Mouse (Mus musculus): ENCODE measurements at regions not wholly inside any gene's neighbourhood (a gene's known extent, or its start where the extent isn't known, plus 50 kb on each side); places are given as distances from the start of the nearest gene placed in this dataset.

DNA sequence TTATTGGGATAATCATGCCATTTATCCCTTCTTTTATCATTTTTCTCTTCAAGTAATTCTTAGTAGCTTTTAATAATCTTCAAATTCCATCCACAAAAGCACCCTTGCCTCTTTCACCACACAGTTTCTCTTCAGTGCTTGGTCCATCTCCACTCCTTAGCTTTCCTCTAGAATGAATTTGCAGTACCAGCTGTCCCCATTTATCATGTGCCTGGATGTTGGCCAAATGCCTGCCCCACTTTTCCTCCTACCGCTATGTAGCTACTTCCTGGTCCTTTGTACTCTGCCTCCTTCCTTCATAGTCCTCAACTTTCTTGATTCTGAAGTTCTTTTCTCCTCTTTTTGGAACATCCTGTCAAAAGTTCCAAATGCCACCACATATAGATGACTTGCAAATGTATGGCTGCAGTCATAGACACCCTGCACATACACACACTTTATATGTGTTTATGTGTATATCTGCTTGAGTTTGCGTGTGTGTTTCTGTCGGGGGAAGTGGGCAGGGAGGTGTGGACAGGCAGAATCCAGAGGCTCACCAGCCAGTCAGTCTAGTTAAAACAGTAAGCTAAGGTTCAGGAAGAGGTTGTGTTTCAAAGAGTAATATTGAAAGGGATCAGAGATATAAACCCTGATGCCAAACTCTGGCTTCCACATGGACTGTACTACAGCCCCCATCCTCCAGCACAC, 106.1 kb upstream of the Itga4 start:
- no peak overlapping the region for H3K4me3 ChIP-seq (replicated peaks in 1 of 3; ENCODE audit: low read depth in 2 of 3, low read length in 2 of 3, poor library complexity in 1 of 3)

DNA sequence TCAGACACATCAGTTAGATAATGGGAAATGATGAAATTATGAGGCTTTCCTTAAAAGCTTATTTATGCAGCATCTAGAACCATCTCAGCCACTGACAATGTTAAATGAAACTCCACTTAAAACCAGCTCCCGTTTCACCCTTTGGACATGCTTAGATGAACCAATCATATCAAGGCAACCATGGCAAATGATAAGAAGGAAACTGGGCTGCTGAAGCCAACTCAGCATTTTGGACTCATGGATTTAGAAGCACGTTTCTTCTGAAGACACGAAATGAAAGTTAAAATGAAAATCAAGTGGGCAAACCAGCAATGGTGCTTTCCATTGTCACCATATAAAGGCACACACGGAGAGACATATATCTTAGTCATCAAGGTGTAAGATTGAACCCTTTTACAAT, 103.6 kb upstream of the Itga4 start:
- Histone ChIP-seq H3K9me3 (replicated peaks; ENCODE audit: low read length) (no peaks in the 10 kb centered on the region), H3K4me2 (ENCODE audit: insufficient read depth, low read depth, poor library complexity, severe bottlenecking) (peak overlapping the region; percentile 59; the same call in 1 of the 2 replicates), H3K36me3 (replicated peaks in 1 of 2; ENCODE audit: control insufficient read depth in 1 of 2, insufficient read depth in 1 of 2, low read length in 1 of 2) (no peaks in the 10 kb centered on the region), H3K27ac (ENCODE audit: insufficient read depth, low read depth) (no peak overlapping the region), H3K9ac (ENCODE audit: insufficient read depth, low read depth) (peak overlapping the region; percentile 29), H3K4me3 (replicated peaks in 1 of 3; ENCODE audit: low read depth in 2 of 3, low read length in 2 of 3, poor library complexity in 1 of 3) (no peak overlapping the region), H3K27me3 (replicated peaks) (no peaks in the 10 kb centered on the region), H3K4me1 (ENCODE audit: control insufficient read depth in 1 of 2, insufficient read depth in 2 of 2) (peaks cover 0 to 5% of the 10 kb centered on the region in 2 experiments; a peak in 2 of 4 replicates), H3K79me2 (replicated peaks; ENCODE audit: control insufficient read depth, extremely low read depth, insufficient read depth, poor library complexity, severe bottlenecking) (no peaks in the 10 kb centered on the region)
- dilution Hi-C loops (cut with MboI; ENCODE audit: extremely low pct_ligation_motif_present, extremely low pct_unique_long_range_greater_than_20kb, low sequenced_read_pairs): no loop called here
- TF ChIP-seq ETS1 (conservative IDR thresholded peaks at IDR 0.05; ENCODE audit: low read depth, low read length): peak; percentile 12; the same call in 1 of the 2 replicates
- peak; percentile 81 for TF ChIP-seq MAFK (IDR thresholded peaks at IDR 0.05; ENCODE audit: insufficient replicate concordance, low read length)
- 0 out of 2 replicates have a peak, but pooled peaks have one; percentile 25 for TF ChIP-seq MAX (IDR thresholded peaks at IDR 0.05; ENCODE audit: low read length)
- peak; percentile 40; the same call in 1 of the 2 replicates for TF ChIP-seq BHLHE40 (IDR thresholded peaks at IDR 0.05; ENCODE audit: low read depth, low read length)
- no peak for TF ChIP-seq IRF4 (IDR thresholded peaks at IDR 0.05; ENCODE audit: low read depth, low read length)
- no peak for TF ChIP-seq RAD21 (IDR thresholded peaks at IDR 0.05; ENCODE audit: low read depth, low read length)
- in situ Hi-C loops (cut with MboI; ENCODE audit: low pct_ligation_motif_present, low pct_unique_long_range_greater_than_20kb, low sequenced_read_pairs): no loop called here
- no peak for DNase-seq (ENCODE audit: extremely low read depth)

More for the DNA sequence above, 106.1 kb upstream of the Itga4 start:
- no peak for DNase-seq (ENCODE audit: extremely low read depth)
- Histone ChIP-seq H3K9me3 (replicated peaks; ENCODE audit: low read length) (no peaks in the 10 kb centered on the region), H3K4me1 (ENCODE audit: control insufficient read depth in 1 of 2, insufficient read depth in 2 of 2) (peaks cover 0 to 5% of the 10 kb centered on the region in 2 experiments; a peak in 2 of 4 replicates), H3K9ac (ENCODE audit: insufficient read depth, low read depth) (no peak overlapping the region), H3K36me3 (replicated peaks in 1 of 2; ENCODE audit: control insufficient read depth in 1 of 2, insufficient read depth in 1 of 2, low read length in 1 of 2) (no peaks in the 10 kb centered on the region), H3K27me3 (replicated peaks) (no peaks in the 10 kb centered on the region), H3K27ac (ENCODE audit: insufficient read depth, low read depth) (no peak overlapping the region), H3K79me2 (replicated peaks; ENCODE audit: control insufficient read depth, extremely low read depth, insufficient read depth, poor library complexity, severe bottlenecking) (no peaks in the 10 kb centered on the region), H3K4me2 (ENCODE audit: insufficient read depth, low read depth, poor library complexity, severe bottlenecking) (no peak overlapping the region)
- in situ Hi-C loops (cut with MboI; ENCODE audit: low pct_ligation_motif_present, low pct_unique_long_range_greater_than_20kb, low sequenced_read_pairs) (no loop called here), dilution Hi-C loops (cut with MboI; ENCODE audit: extremely low pct_ligation_motif_present, extremely low pct_unique_long_range_greater_than_20kb, low sequenced_read_pairs) (no loop called here)
- TF ChIP-seq CTCF (conservative IDR thresholded peaks at IDR 0.05 in 1 of 2, IDR thresholded peaks at IDR 0.05 in 1 of 2; ENCODE audit: low read depth in 2 of 2, low read length in 2 of 2) (no peak), POLR2A (IDR thresholded peaks at IDR 0.05; ENCODE audit: low read depth, low read length) (no peak), ETS1 (conservative IDR thresholded peaks at IDR 0.05; ENCODE audit: low read depth, low read length) (no peak), NRF1 (IDR thresholded peaks at IDR 0.05; ENCODE audit: low read depth, low read length) (no peak)

DNA sequence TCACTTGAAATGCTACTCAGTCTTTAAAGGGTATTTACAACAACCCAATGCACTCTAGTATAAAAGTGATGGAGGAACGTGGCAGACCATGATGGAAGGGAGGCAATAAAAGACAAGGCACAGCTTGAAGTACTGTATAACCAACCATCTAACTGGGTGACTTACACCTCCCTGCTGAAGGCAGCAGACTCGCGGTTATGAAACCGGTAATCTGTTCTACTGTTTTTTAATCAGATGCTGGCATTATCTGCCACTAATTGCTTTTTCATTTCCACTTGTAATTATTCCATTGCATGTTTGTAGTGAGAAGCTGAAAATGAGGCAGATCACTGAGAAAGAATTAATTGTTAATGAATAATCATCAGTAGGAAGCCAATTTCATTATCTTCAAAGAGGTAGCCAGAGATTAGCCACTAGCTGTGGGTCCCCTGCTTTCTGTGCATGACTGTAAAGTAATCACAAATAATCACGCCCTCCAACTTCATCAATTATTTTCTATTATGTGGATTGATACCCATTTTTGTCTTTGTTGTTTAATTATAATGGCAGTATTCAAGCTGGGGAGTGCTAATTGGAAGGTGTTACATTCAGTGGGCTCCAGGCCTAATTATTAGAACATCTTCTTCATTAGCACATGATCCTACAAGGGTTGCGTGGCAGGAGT, 103.1 kb upstream of the Itga4 start:
- H3K27me3 ChIP-seq (replicated peaks): no peaks in the 10 kb centered on the region
- no peak for DNase-seq (ENCODE audit: extremely low read depth)
- H3K4me2 ChIP-seq (ENCODE audit: insufficient read depth, low read depth, poor library complexity, severe bottlenecking): peak overlapping the region; percentile 59; the same call in 1 of the 2 replicates
- H3K4me3 ChIP-seq (replicated peaks in 1 of 3; ENCODE audit: low read depth in 2 of 3, low read length in 2 of 3, poor library complexity in 1 of 3): no peak overlapping the region
- H3K79me2 ChIP-seq (replicated peaks; ENCODE audit: control insufficient read depth, extremely low read depth, insufficient read depth, poor library complexity, severe bottlenecking): no peaks in the 10 kb centered on the region
- in situ Hi-C loops (cut with MboI; ENCODE audit: low pct_ligation_motif_present, low pct_unique_long_range_greater_than_20kb, low sequenced_read_pairs): no loop called here
- no peak overlapping the region for H3K27ac ChIP-seq (ENCODE audit: insufficient read depth, low read depth)
- peaks cover 0 to 5% of the 10 kb centered on the region in 2 experiments; a peak in 2 of 4 replicates for H3K4me1 ChIP-seq (ENCODE audit: control insufficient read depth in 1 of 2, insufficient read depth in 2 of 2)
- dilution Hi-C loops (cut with MboI; ENCODE audit: extremely low pct_ligation_motif_present, extremely low pct_unique_long_range_greater_than_20kb, low sequenced_read_pairs): no loop called here
- H3K36me3 ChIP-seq (replicated peaks in 1 of 2; ENCODE audit: control insufficient read depth in 1 of 2, insufficient read depth in 1 of 2, low read length in 1 of 2): no peaks in the 10 kb centered on the region
- H3K9me3 ChIP-seq (replicated peaks; ENCODE audit: low read length): no peaks in the 10 kb centered on the region
- H3K9ac ChIP-seq (ENCODE audit: insufficient read depth, low read depth): peak overlapping the region; percentile 29
- TF ChIP-seq TCF12 (IDR thresholded peaks at IDR 0.05; ENCODE audit: low read depth, low read length) (no peak), ZC3H11A (IDR thresholded peaks at IDR 0.05; ENCODE audit: low read depth, low read length) (no peak), ZMIZ1 (IDR thresholded peaks at IDR 0.05; ENCODE audit: low read depth, low read length) (no peak), ELF1 (IDR thresholded peaks at IDR 0.05; ENCODE audit: low read depth, low read length) (no peak), UBTF (IDR thresholded peaks at IDR 0.05; ENCODE audit: low read depth, low read length) (no peak), IRF4 (IDR thresholded peaks at IDR 0.05; ENCODE audit: low read depth, low read length) (no peak), POLR2AphosphoS2 (IDR thresholded peaks at IDR 0.05; ENCODE audit: low read depth, low read length) (no peak), MXI1 (IDR thresholded peaks at IDR 0.05; ENCODE audit: low read depth, low read length) (no peak), PAX5 (IDR thresholded peaks at IDR 0.05; ENCODE audit: low read length) (no peak), MYC (IDR thresholded peaks at IDR 0.05; ENCODE audit: low read depth, low read length) (no peak), USF2 (conservative IDR thresholded peaks at IDR 0.05; ENCODE audit: low read depth, low read length) (no peak), TBP (conservative IDR thresholded peaks at IDR 0.05; ENCODE audit: low read depth, low read length) (no peak), CTCF (conservative IDR thresholded peaks at IDR 0.05 in 1 of 2, IDR thresholded peaks at IDR 0.05 in 1 of 2; ENCODE audit: low read depth in 2 of 2, low read length in 2 of 2) (no peak), JUND (conservative IDR thresholded peaks at IDR 0.05; ENCODE audit: low read depth, low read length) (no peak), MEF2A (IDR thresholded peaks at IDR 0.05; ENCODE audit: borderline replicate concordance, low read depth, low read length) (no peak), NRF1 (IDR thresholded peaks at IDR 0.05; ENCODE audit: low read depth, low read length) (no peak), MAFK (IDR thresholded peaks at IDR 0.05; ENCODE audit: insufficient replicate concordance, low read length) (no peak), USF1 (IDR thresholded peaks at IDR 0.05; ENCODE audit: low read depth, low read length) (no peak)
